Mouse (Mus musculus) cerebellum, postnatal 10 days (tissue): ENCODE results near the gene Fmo2.

Experiments used
- DNase-seq, 2 experiments: peaks; one replicate each; pipeline ENCODE4 v3.0.0; 2021; ENCODE audit warnings: mixed read lengths in 2 of 2

Gene Fmo2

GRCm38 (mm10) chr1:162888646-162889045, 9.9 kb downstream of the Fmo2 start:
- no peak for DNase-seq

GRCm38 (mm10) chr1:162887644-162888043, 10.9 kb downstream of the Fmo2 start:
- DNase-seq = no peak

GRCm38 (mm10) chr1:162886138-162886816, 12.2 kb downstream of the Fmo2 start:
- DNase-seq = no peak

GRCm38 (mm10) chr1:162882681-162883080, 15.8 kb downstream of the Fmo2 start:
- DNase-seq = no peak

- peak; percentile 72 to 74 for DNase-seq
Observed at GRCm38 (mm10) chr1:162879595-162880369, 18.7 kb downstream of the Fmo2 start.

- DNase-seq = no peak
Observed at GRCm38 (mm10) chr1:162875091-162875490, 23.4 kb downstream of the Fmo2 start.

- peak; percentile 14 to 16 for DNase-seq
Observed at GRCm38 (mm10) chr1:162871701-162872311, 26.7 kb downstream of the Fmo2 start.

- no peak for DNase-seq
Observed at GRCm38 (mm10) chr1:162870978-162871377, 27.5 kb downstream of the Fmo2 start.

GRCm38 (mm10) chr1:162867396-162867795, 31.1 kb downstream of the Fmo2 start:
- no peak for DNase-seq

- DNase-seq = no peak
Observed at GRCm38 (mm10) chr1:162866280-162866681, 32.2 kb downstream of the Fmo2 start, which contains the start of gene Fmo1. TSS of gene Fmo1 (minus strand) at chr1:162866610.

- no peak for DNase-seq
Observed at GRCm38 (mm10) chr1:162865493-162865830, 33.1 kb downstream of the Fmo2 start.

GRCm38 (mm10) chr1:162864816-162865492, 33.6 kb downstream of the Fmo2 start:
- DNase-seq = no peak

- no peak for DNase-seq
Observed at GRCm38 (mm10) chr1:162864279-162864678, 34.2 kb downstream of the Fmo2 start.

- DNase-seq = no peak
Observed at GRCm38 (mm10) chr1:162863579-162863978, 34.9 kb downstream of the Fmo2 start.

GRCm38 (mm10) chr1:162862328-162862727, 36.2 kb downstream of the Fmo2 start:
- no peak for DNase-seq

- DNase-seq = peak; percentile 30 to 52
Observed at GRCm38 (mm10) chr1:162859996-162860605, 38.4 kb downstream of the Fmo2 start.

GRCm38 (mm10) chr1:162859545-162859976, 39.0 kb downstream of the Fmo2 start:
- peak; percentile 40 to 55 for DNase-seq

GRCm38 (mm10) chr1:162858748-162859130, 39.8 kb downstream of the Fmo2 start:
- peak; percentile 45 to 65 for DNase-seq

- no peak for DNase-seq
Observed at GRCm38 (mm10) chr1:162857766-162858747, 40.5 kb downstream of the Fmo2 start.

- no peak for DNase-seq
Observed at GRCm38 (mm10) chr1:162853812-162854482, 44.6 kb downstream of the Fmo2 start.

- no peak for DNase-seq
Observed at GRCm38 (mm10) chr1:162847554-162847953, 51.0 kb downstream of the Fmo2 start.
